Mouse (Mus musculus) spleen, adult 2 months (tissue): Measurements from ENCODE around the gene Neurl4. TPM values are rescaled to one million over a fixed set of nuclear protein-coding genes. Genes with fewer than 3 reads are reported as not detected.

Experiments used
- DNase-seq, 2 experiments: peaks; one replicate each; pipeline versions ENCODE4 v3.0.0 to v3.0.0-alpha.2; 2012 to 2021; ENCODE audit warnings: low spot score in 2 of 2, low read depth in 1 of 2
- H3K27ac ChIP-seq: fragments of 200-500 bp; 2 replicates; pipeline ENCODE4 v1.5.1; 2012; ENCODE audit warnings: low read length, inconsistent platforms; ENCODE audit not compliant: insufficient read depth
- H3K27me3 ChIP-seq: fragments of 200-500 bp; 2 replicates; pipeline ENCODE4 v1.6.1; 2012; ENCODE audit warnings: mild to moderate bottlenecking, moderate library complexity, low read length, inconsistent platforms; ENCODE audit not compliant: control insufficient read depth, insufficient read depth
- H3K36me3 ChIP-seq: fragments of 200-500 bp; 2 replicates; pipeline ENCODE4 v1.6.1; 2012; ENCODE audit warnings: mild to moderate bottlenecking, low read length, inconsistent platforms; ENCODE audit not compliant: control insufficient read depth, insufficient read depth
- H3K4me1 ChIP-seq: fragments of 200-500 bp; 2 replicates; pipeline ENCODE4 v1.6.1; 2011; ENCODE audit warnings: inconsistent platforms; ENCODE audit not compliant: control insufficient read depth, insufficient read depth, insufficient read length
- H3K4me3 ChIP-seq: fragments of 200-500 bp; 2 replicates; pipeline ENCODE4 v1.5.1; 2011; ENCODE audit warnings: mild to moderate bottlenecking, inconsistent platforms; ENCODE audit not compliant: insufficient read depth, insufficient read length; ENCODE audit errors: extremely low read depth
- CTCF ChIP-seq: fragments of 200-500 bp; IDR thresholded peaks from 2 replicates; pipeline ENCODE4 v1.5.1; 2011; ENCODE audit warnings: mild to moderate bottlenecking, inconsistent platforms; ENCODE audit not compliant: insufficient read depth, insufficient read length, insufficient replicate concordance; ENCODE audit errors: extremely low read depth
- POLR2A ChIP-seq: fragments of 200-500 bp; IDR thresholded peaks from 2 replicates; pipeline ENCODE4 v1.6.1; 2011; ENCODE audit warnings: low read depth, low read length, inconsistent platforms
- WGBS: fragments of 180-500 bp; shearing (Covaris S2); methylation state at CpG from one replicate; pipeline ENCODE4 v1.1.7; 2018; 5-methylcytosine and 5-hydroxymethylcytosine counted together
- polyA plus RNA-seq: library from polyadenylated mRNA; depleted of rRNA; stranded (reverse); fragments of >200 nt; gene quantifications from 2 replicates; pipeline ENCODE4 v1.2.3, GENCODE M21; 2012

Neurl4 gene
- polyA plus RNA-seq, 1 experiment, result 43.3 TPM

DNA sequence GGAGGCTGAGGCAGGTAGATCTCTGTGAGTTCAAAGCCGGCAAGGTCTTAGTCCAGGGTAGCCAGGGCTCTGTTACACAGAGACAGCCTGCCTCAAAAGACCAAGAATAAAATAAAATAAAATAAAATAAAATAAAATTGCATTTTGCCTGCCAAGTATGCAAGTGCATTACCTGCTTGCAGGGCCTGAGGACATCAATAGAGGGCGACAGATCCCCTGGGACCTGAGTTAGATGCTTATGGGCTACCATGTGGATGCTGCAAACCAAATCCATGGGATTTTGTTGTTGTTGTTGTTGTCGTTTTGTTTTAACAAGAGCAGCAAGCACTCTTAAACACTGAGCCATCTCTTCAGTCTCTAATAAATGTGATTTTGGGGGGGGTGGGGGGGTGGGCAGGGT, 31.4 kb downstream of the Neurl4 start:
- no peaks in the 10 kb centered on the region for H3K36me3 ChIP-seq
- 65% methylated on average over 3 of the region's 3 CpGs for WGBS
- peaks cover 21% of the 10 kb centered on the region for H3K4me1 ChIP-seq
- H3K4me3 ChIP-seq, result no peak overlapping the region
- TF ChIP-seq POLR2A (no peak), CTCF (no peak)
- H3K27ac ChIP-seq, result no peak overlapping the region
- H3K27me3 ChIP-seq, result peaks cover 13% of the 10 kb centered on the region
- peak in 1 of 2 experiments; percentile 33 for DNase-seq

DNA sequence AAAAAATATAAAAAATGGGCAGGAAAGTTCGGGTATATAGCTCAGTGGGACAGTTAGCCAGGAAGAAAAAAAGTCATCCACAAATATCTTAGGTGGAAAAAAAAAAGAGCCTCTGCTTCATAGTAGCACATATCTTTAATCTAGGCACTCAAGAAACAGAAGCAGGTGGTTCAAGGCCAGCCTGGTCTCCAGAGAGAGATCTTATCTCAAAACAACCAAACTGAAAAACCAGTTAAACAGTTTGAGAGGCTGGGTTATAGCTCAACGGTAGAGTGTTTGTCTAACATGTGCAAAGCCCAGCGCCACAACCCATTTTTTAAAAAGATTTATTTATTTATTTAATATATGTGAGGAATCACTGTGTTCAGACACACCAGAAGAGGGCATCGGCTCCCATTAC, 32.2 kb downstream of the Neurl4 start:
- Histone ChIP-seq H3K27me3 (peaks cover 13% of the 10 kb centered on the region), H3K36me3 (no peaks in the 10 kb centered on the region), H3K27ac (no peak overlapping the region), H3K4me1 (peaks cover 21% of the 10 kb centered on the region), H3K4me3 (no peak overlapping the region)
- 61% methylated on average over 4 of the region's 4 CpGs for WGBS
- DNase-seq, result no peak
- TF ChIP-seq POLR2A, result no peak
- no peak for TF ChIP-seq CTCF

GRCm38 (mm10) chr11:69934169-69934568, 33.3 kb downstream of the Neurl4 start:
- Histone ChIP-seq H3K36me3 (no peaks in the 10 kb centered on the region), H3K27ac (no peak overlapping the region), H3K4me1 (peaks cover 21% of the 10 kb centered on the region), H3K4me3 (peak overlapping the region; percentile 34; the same call in 1 of the 2 replicates), H3K27me3 (peaks cover 13% of the 10 kb centered on the region)
- under 1% methylated on average over 18 of the region's 18 CpGs for WGBS
- no peak for TF ChIP-seq POLR2A
- peak; percentile 95 for TF ChIP-seq CTCF
- DNase-seq, result peak; percentile 57 to 88

- peaks cover 21% of the 10 kb centered on the region for H3K4me1 ChIP-seq
- TF ChIP-seq POLR2A, result no peak
- TF ChIP-seq CTCF, result no peak
- H3K27me3 ChIP-seq, result peaks cover 13% of the 10 kb centered on the region
- no peak overlapping the region for H3K27ac ChIP-seq
- no peak for DNase-seq
- no peaks in the 10 kb centered on the region for H3K36me3 ChIP-seq
- no peak overlapping the region for H3K4me3 ChIP-seq
- WGBS, result 26% methylated on average over 6 of the region's 6 CpGs
Measured at GRCm38 (mm10) chr11:69934681-69935080, 33.8 kb downstream of the Neurl4 start.

GRCm38 (mm10) chr11:69935137-69935879, 34.4 kb downstream of the Neurl4 start, which contains the start of gene Ybx2:
Gene Ybx2, plus strand, starts transcription at chr11:69935796.
- Histone ChIP-seq H3K4me1 (peaks cover 21% of the 10 kb centered on the region), H3K4me3 (peak within 1 kb of the TSS; percentile 51; the same call in 1 of the 2 replicates), H3K27ac (no peak within 1 kb of the TSS), H3K27me3 (peaks cover 13% of the 10 kb centered on the region), H3K36me3 (no peaks in the 10 kb centered on the region)
- DNase-seq, result peak in 1 of 2 experiments; percentile 87
- TF ChIP-seq POLR2A, result no peak
- TF ChIP-seq CTCF, result no peak
- 2% methylated on average over 55 of the region's 62 CpGs for WGBS

- 5% methylated on average over 29 of the region's 30 CpGs for WGBS
- H3K36me3 ChIP-seq, result no peaks in the 10 kb centered on the region
- peak overlapping the region; percentile 51; the same call in 1 of the 2 replicates for H3K4me3 ChIP-seq
- TF ChIP-seq CTCF (no peak), POLR2A (no peak)
- peaks cover 20% of the 10 kb centered on the region for H3K4me1 ChIP-seq
- peaks cover 13% of the 10 kb centered on the region for H3K27me3 ChIP-seq
- no peak overlapping the region for H3K27ac ChIP-seq
- DNase-seq, result no peak
Measured at GRCm38 (mm10) chr11:69936156-69936555, 35.3 kb downstream of the Neurl4 start.

- WGBS, result 49% methylated on average over 9 of the region's 9 CpGs
- Histone ChIP-seq H3K36me3 (no peaks in the 10 kb centered on the region), H3K27me3 (peaks cover 13% of the 10 kb centered on the region), H3K27ac (no peak overlapping the region), H3K4me1 (peaks cover 15% of the 10 kb centered on the region), H3K4me3 (no peak overlapping the region)
- TF ChIP-seq POLR2A (no peak), CTCF (no peak)
- DNase-seq, result no peak
Measured at GRCm38 (mm10) chr11:69936714-69937347, 36.0 kb downstream of the Neurl4 start.
